Mouse (Mus musculus): ENCODE results near the gene Abcb5.

Gene Abcb5

GRCm38 (mm10) chr12:118848496-118849202 is 117.6 kb downstream of the Abcb5 start:
- no peak for DNase-seq (ENCODE audit: extremely low spot score, low read depth, low spot score)

GRCm38 (mm10) chr12:118847861-118848495 is 118.2 kb downstream of the Abcb5 start:
- DNase-seq (ENCODE audit: extremely low spot score, low read depth, low spot score) = no peak

GRCm38 (mm10) chr12:118847381-118847780 is 118.8 kb downstream of the Abcb5 start:
- no peak for DNase-seq (ENCODE audit: extremely low spot score, low read depth, low spot score)

GRCm38 (mm10) chr12:118846649-118847321 is 119.4 kb downstream of the Abcb5 start:
- DNase-seq (ENCODE audit: extremely low spot score, low read depth, low spot score) = no peak

- DNase-seq (ENCODE audit: extremely low spot score, low read depth, low spot score) = no peak
Measured at GRCm38 (mm10) chr12:118846221-118846620, 120.0 kb downstream of the Abcb5 start, which contains the start of gene Sp8. Gene Sp8, plus strand, starts transcription at chr12:118846329.

GRCm38 (mm10) chr12:118845351-118845750 is 120.9 kb downstream of the Abcb5 start:
- no peak for DNase-seq (ENCODE audit: extremely low spot score, low read depth, low spot score)

- DNase-seq (ENCODE audit: extremely low spot score, low read depth, low spot score) = no peak
Measured at GRCm38 (mm10) chr12:118844841-118845240, 121.4 kb downstream of the Abcb5 start.

GRCm38 (mm10) chr12:118844111-118844510 is 122.1 kb downstream of the Abcb5 start:
- DNase-seq (ENCODE audit: extremely low spot score, low read depth, low spot score) = no peak

- no peak for DNase-seq (ENCODE audit: extremely low spot score, low read depth, low spot score)
Measured at GRCm38 (mm10) chr12:118842671-118843411, 123.4 kb downstream of the Abcb5 start.

- DNase-seq (ENCODE audit: extremely low spot score, low read depth, low spot score) = no peak
Measured at GRCm38 (mm10) chr12:118841971-118842550, 124.2 kb downstream of the Abcb5 start.

- DNase-seq (ENCODE audit: extremely low spot score, low read depth, low spot score) = no peak
Measured at GRCm38 (mm10) chr12:118841381-118841922, 124.8 kb downstream of the Abcb5 start.

GRCm38 (mm10) chr12:118840861-118841260 is 125.4 kb downstream of the Abcb5 start:
- no peak for DNase-seq (ENCODE audit: extremely low spot score, low read depth, low spot score)

- no peak for DNase-seq (ENCODE audit: extremely low spot score, low read depth, low spot score)
Measured at GRCm38 (mm10) chr12:118840301-118840700, 125.9 kb downstream of the Abcb5 start.

GRCm38 (mm10) chr12:118839398-118839797 is 126.8 kb downstream of the Abcb5 start:
- no peak for DNase-seq (ENCODE audit: extremely low spot score, low read depth, low spot score)

GRCm38 (mm10) chr12:118838260-118838659 is 128.0 kb downstream of the Abcb5 start:
- DNase-seq (ENCODE audit: extremely low spot score, low read depth, low spot score) = no peak

- no peak for DNase-seq (ENCODE audit: extremely low spot score, low read depth, low spot score)
Measured at GRCm38 (mm10) chr12:118837361-118837760, 128.9 kb downstream of the Abcb5 start.

- DNase-seq (ENCODE audit: extremely low spot score, low read depth, low spot score) = no peak
Measured at GRCm38 (mm10) chr12:118836411-118837341, 129.5 kb downstream of the Abcb5 start.

GRCm38 (mm10) chr12:118829881-118830280 is 136.3 kb downstream of the Abcb5 start:
- DNase-seq (ENCODE audit: extremely low spot score, low read depth, low spot score) = no peak
